Comparison of ENCODE assay signal across 32 mouse cellular contexts in the genomic region with DNA sequence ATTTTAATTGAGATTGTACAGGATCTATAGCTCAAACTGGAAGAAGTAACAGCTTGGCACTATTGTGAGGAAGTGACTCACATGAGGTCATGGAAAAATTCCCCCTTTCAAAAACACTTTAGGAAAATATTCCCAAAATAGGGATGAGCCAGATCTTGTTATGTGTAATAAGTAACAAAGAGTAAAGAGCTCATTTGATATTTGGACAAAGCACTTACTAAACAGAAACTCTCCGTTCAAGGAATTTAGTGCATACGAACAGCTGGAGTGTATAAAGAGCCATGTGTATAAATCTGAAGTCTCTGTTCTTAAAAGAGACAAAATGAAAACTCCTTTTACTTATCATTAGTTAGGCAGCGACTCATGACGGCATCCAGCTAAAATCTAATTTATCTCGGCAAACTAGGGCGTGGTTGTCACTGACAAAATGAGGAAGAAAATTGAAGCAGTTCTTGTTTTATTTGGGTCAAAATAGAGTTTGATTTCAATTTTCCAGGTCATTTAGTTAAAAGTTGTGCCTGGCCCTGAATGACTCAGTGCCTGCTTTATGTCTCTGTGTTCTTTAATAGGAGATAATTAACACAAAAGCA. TPM values are rescaled to one million over a fixed set of nuclear protein-coding genes. Genes with fewer than 3 reads are reported as not detected.
DNase-seq lines count a peak whose midpoint lies in the region; ATAC-seq and TF ChIP-seq lines count a peak whose summit lies in the region.
"Had no signal": no experiment of that assay in that cellular context is flagged by ENCODE, and none has a peak within 500 bp of the region (broad histone marks: within the 10 kb centered on the region; RNA-seq: fewer than 3 reads in every experiment).

No protein-coding gene starts in this region.

- DNase-seq in heart, adult 2 months, result no peak
- DNase-seq in heart, adult 8-10 months (ENCODE audit: low spot score), result no peak
- peak; percentile 29 for DNase-seq in lung, embryonic 14.5 days
- no peak for DNase-seq in lung, postnatal 36 days
- peak; percentile 4 for DNase-seq in NIH3T3 (ENCODE audit: low read depth)
- no peak for DNase-seq in natural killer cell, adult 2 months (ENCODE audit: low spot score in 2 of 2)
- no peak for DNase-seq in left cerebral cortex, adult 18-20 months (ENCODE audit: low spot score in 2 of 2)
- DNase-seq: adrenal gland, postnatal 10 days; cerebellum, adult 11 months; cerebellum, adult 9-10 months; cerebellum, postnatal 36 days; gastrocnemius, postnatal 14 days; kidney, adult 8-10 months; kidney, postnatal 14 days; layer of hippocampus, adult 9-11 months; liver, postnatal 0 days; lung, postnatal 4 days; retina, postnatal 1 day; right cerebral cortex, postnatal 14 days had no signal

- H3K9me3 ChIP-seq in lung, embryonic 14.5 days (ENCODE audit: low read depth, low read length), result no peaks in the 10 kb centered on the region
- H3K9me3 ChIP-seq in stomach, embryonic 16.5 days (replicated peaks; ENCODE audit: control insufficient read depth, low read length), result no peaks in the 10 kb centered on the region
- H3K9me3 ChIP-seq: forebrain, embryonic 13.5 days; heart, embryonic 12.5 days; limb, embryonic 12.5 days; liver, embryonic 12.5 days; midbrain, embryonic 13.5 days; neural tube, embryonic 15.5 days had no signal

- no peaks in the 10 kb centered on the region for H3K27me3 ChIP-seq in heart, adult 2 months (ENCODE audit: control insufficient read depth, insufficient read depth, low read length)
- H3K27me3 ChIP-seq in lung, embryonic 14.5 days (ENCODE audit: insufficient read depth, low read length), result no peaks in the 10 kb centered on the region
- H3K27me3 ChIP-seq in stomach, embryonic 16.5 days (ENCODE audit: control insufficient read depth, insufficient read depth, low read length), result no peaks in the 10 kb centered on the region
- H3K27me3 ChIP-seq: forebrain, embryonic 13.5 days; heart, embryonic 12.5 days; limb, embryonic 12.5 days; liver, embryonic 12.5 days; midbrain, embryonic 13.5 days; neural tube, embryonic 15.5 days had no signal

- no peaks in the 10 kb centered on the region for H3K79me2 ChIP-seq in heart, adult 2 months (replicated peaks; ENCODE audit: control insufficient read depth, insufficient read depth, low read length)

- no peak for TF ChIP-seq CTCF in heart, adult 2 months (IDR thresholded peaks at IDR 0.05)
- no peak for TF ChIP-seq CTCF in lung, embryonic 14.5 days (IDR thresholded peaks at IDR 0.05; ENCODE audit: low read depth)

- H3K4me1 ChIP-seq in heart, adult 2 months (ENCODE audit: control insufficient read depth, insufficient read depth, low read length), result no peaks in the 10 kb centered on the region
- H3K4me1 ChIP-seq in lung, embryonic 14.5 days (ENCODE audit: insufficient read depth), result no peaks in the 10 kb centered on the region; the same call in 1 of the 2 replicates
- no peaks in the 10 kb centered on the region for H3K4me1 ChIP-seq in stomach, embryonic 16.5 days (ENCODE audit: control insufficient read depth, insufficient read depth, low read length)
- H3K4me1 ChIP-seq: forebrain, embryonic 13.5 days; limb, embryonic 12.5 days; liver, embryonic 12.5 days; midbrain, embryonic 13.5 days; neural tube, embryonic 15.5 days had no signal

- TF ChIP-seq POLR2A in heart, adult 2 months (IDR thresholded peaks at IDR 0.05; ENCODE audit: insufficient read depth, low read depth, low read length), result no peak

- TF ChIP-seq EP300 in heart, adult 2 months (IDR thresholded peaks at IDR 0.05; ENCODE audit: insufficient read depth, low read depth, low read length), result no peak

- H3K27ac ChIP-seq in heart, adult 2 months, result peak overlapping the region; percentile 8; the same call in 1 of the 2 replicates
- H3K27ac ChIP-seq in lung, embryonic 14.5 days (ENCODE audit: low read depth), result no peak overlapping the region
- H3K27ac ChIP-seq in stomach, embryonic 16.5 days (ENCODE audit: low read length), result no peak overlapping the region
- H3K27ac ChIP-seq: forebrain, embryonic 13.5 days; hindbrain, embryonic 14.5 days; left cerebral cortex, adult 2 months; limb, embryonic 12.5 days; liver, embryonic 12.5 days; midbrain, embryonic 13.5 days; neural tube, embryonic 15.5 days had no signal

- no peaks in the 10 kb centered on the region for H3K36me3 ChIP-seq in heart, adult 2 months (ENCODE audit: control insufficient read depth, insufficient read depth, low read length)
- no peaks in the 10 kb centered on the region for H3K36me3 ChIP-seq in lung, embryonic 14.5 days (ENCODE audit: insufficient read depth)
- H3K36me3 ChIP-seq in stomach, embryonic 16.5 days (ENCODE audit: control insufficient read depth, insufficient read depth, low read length), result no peaks in the 10 kb centered on the region
- H3K36me3 ChIP-seq: heart, embryonic 12.5 days; limb, embryonic 12.5 days; liver, embryonic 12.5 days; midbrain, embryonic 13.5 days; neural tube, embryonic 15.5 days had no signal

- 42% methylated on average over 6 of the region's 6 CpGs for WGBS in heart, adult 2 months
- 51% methylated on average over 6 of the region's 6 CpGs for WGBS in lung, embryonic 14.5 days
- 27% methylated on average over 6 of the region's 6 CpGs for WGBS in stomach, embryonic 16.5 days

- intact Hi-C loops in heart, adult 2 months (cut with DNase I), result no loop called here

- ATAC-seq in lung, embryonic 14.5 days (ENCODE audit: insufficient read depth), result no peak
- peak; percentile 40; the same call in 1 of the 2 replicates for ATAC-seq in stomach, embryonic 16.5 days (ENCODE audit: insufficient read depth, low FRiP score)
- ATAC-seq: forebrain, embryonic 13.5 days; liver, embryonic 12.5 days; midbrain, embryonic 13.5 days; Patski had no signal

- H3K4me3 ChIP-seq in heart, adult 2 months, result no peak overlapping the region
- no peak overlapping the region for H3K4me3 ChIP-seq in lung, embryonic 14.5 days (ENCODE audit: low read depth, low read length)
- no peak overlapping the region for H3K4me3 ChIP-seq in stomach, embryonic 16.5 days (replicated peaks; ENCODE audit: low read length)
- H3K4me3 ChIP-seq: forebrain, embryonic 13.5 days; heart, embryonic 12.5 days; left cerebral cortex, adult 2 months; limb, embryonic 12.5 days; liver, embryonic 12.5 days; midbrain, embryonic 13.5 days; neural tube, embryonic 15.5 days had no signal

- H3K9ac ChIP-seq in heart, adult 2 months (ENCODE audit: low read depth, low read length), result no peak overlapping the region
- no peak overlapping the region for H3K9ac ChIP-seq in lung, embryonic 14.5 days
- H3K9ac ChIP-seq in stomach, embryonic 16.5 days (ENCODE audit: low read length), result no peak overlapping the region
- H3K9ac ChIP-seq: forebrain, embryonic 13.5 days; heart, embryonic 12.5 days; hindbrain, embryonic 14.5 days; limb, embryonic 12.5 days; liver, embryonic 12.5 days; liver, postnatal 0 days; midbrain, embryonic 13.5 days; neural tube, embryonic 15.5 days had no signal

- no peak overlapping the region for H3K4me2 ChIP-seq in lung, embryonic 14.5 days
- H3K4me2 ChIP-seq in stomach, embryonic 16.5 days (ENCODE audit: low read depth, low read length), result no peak overlapping the region
- H3K4me2 ChIP-seq: forebrain, embryonic 13.5 days; heart, embryonic 12.5 days; hindbrain, embryonic 14.5 days; limb, embryonic 12.5 days; liver, embryonic 12.5 days; midbrain, embryonic 13.5 days; neural tube, embryonic 15.5 days had no signal

RNA-seq across cellular contexts. Expression of a gene that starts 40.3 kb away (rescaled TPM):
- 1,000 to 10,000 TPM in 1 of 2 experiments, 100 to 1,000 TPM in 1; 877 to 1,020 TPM for total RNA-seq in heart, adult 2 months (2021)
- 127 and 264 TPM in 2 replicates for polyA plus RNA-seq in heart, adult 2 months (2012; rRNA removed)
- 1,000 to 10,000 TPM in 3 of 4 experiments, 100 to 1,000 TPM in 1; 935 to 1,209 (median 1,093) TPM for total RNA-seq in heart, adult 8-10 months (2022)
- 2.3 TPM in 2 replicates for polyA plus RNA-seq in lung, embryonic 14.5 days (2014; fragmentation: Nextera tagmentation; extraction: Ambion mirVana)
- 0.67 and 0.87 TPM in 2 replicates for polyA plus RNA-seq in stomach, embryonic 16.5 days (2015; fragmentation: Nextera tagmentation; extraction: Ambion mirVana)
- total RNA-seq in left cerebral cortex, adult 18-20 months (2021), result 100 to 1,000 TPM; 150 to 159 TPM
- total RNA-seq: granulocyte monocyte progenitor cell, adult 5-6 weeks; hematopoietic stem cell, adult 5-6 weeks; megakaryocyte-erythroid progenitor cell, adult 5-6 weeks had no signal
- polyA plus RNA-seq: Patski had no signal

Comparison
In these comparisons a context has a peak if more than half of its experiments do, and no peak if none do; other contexts are left out.
1. DNase-seq: peak in lung, embryonic 14.5 days (single experiment) and NIH3T3 (single experiment); none in heart, adult 2 months (0 of 2), heart, adult 8-10 months (single experiment), lung, postnatal 36 days (single experiment), natural killer cell, adult 2 months (0 of 2) and left cerebral cortex, adult 18-20 months (0 of 2).
2. RNA of a gene that starts 40.3 kb away (total RNA-seq): 935 to 1,209 TPM in heart, adult 8-10 months and 877 to 1,020 TPM in heart, adult 2 months; 150 to 159 TPM in left cerebral cortex, adult 18-20 months; every median in the first group is over 4 times any median in the second.